Mouse (Mus musculus) stomach, postnatal 0 days (tissue): ENCODE data around the gene Dmp1.

Experiments used
- CTCF ChIP-seq: IDR thresholded peaks from 2 replicates; pipeline ENCODE4 v1.5.1; 2016; ENCODE audit warnings: antibody characterized with exemption, low read depth, mild to moderate bottlenecking, moderate library complexity
- EP300 ChIP-seq: optimal IDR thresholded peaks from 2 replicates; pipeline ENCODE3; 2016; ENCODE audit warnings: antibody characterized with exemption

DNA sequence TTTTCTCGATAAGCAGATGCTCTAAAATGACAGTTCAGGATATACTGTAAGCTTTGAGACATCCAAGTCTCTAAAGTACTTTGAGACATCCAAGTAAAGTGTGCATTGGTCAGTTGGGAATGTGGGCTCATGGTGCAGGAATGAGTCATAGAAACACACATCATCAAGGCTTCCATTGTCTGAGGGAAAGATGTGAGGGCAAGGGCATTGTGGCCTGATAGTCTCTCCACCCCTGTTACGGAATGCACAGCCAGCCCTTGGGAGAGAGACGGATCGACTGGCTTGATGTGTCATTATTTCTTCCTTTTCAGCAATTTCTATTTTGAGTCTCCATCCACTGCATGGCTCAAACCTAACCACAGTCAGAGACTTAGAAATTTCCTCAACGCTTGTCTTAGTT lies 49.4 kb downstream of the Dmp1 start:
- TF ChIP-seq CTCF: no peak
- no peak for TF ChIP-seq EP300
